Mouse (Mus musculus): ENCODE measurements around the gene Kif21b.

The Kif21b gene

GRCm38 (mm10) chr1:136130951-136131558 lies at the start of gene Kif21b:
Gene Kif21b, plus strand, starts transcription at chr1:136131389.
- peak; percentile 94 for DNase-seq (ENCODE audit: extremely low spot score, low spot score)

GRCm38 (mm10) chr1:136085988-136086685 lies 45.1 kb upstream of the Kif21b start:
- no peak for DNase-seq (ENCODE audit: extremely low spot score, low spot score)

- DNase-seq (ENCODE audit: extremely low spot score, low spot score) = no peak
Measured at GRCm38 (mm10) chr1:136089368-136090165, 41.6 kb upstream of the Kif21b start.

- no peak for DNase-seq (ENCODE audit: extremely low spot score, low spot score)
Measured at GRCm38 (mm10) chr1:136093726-136094125, 37.5 kb upstream of the Kif21b start.

GRCm38 (mm10) chr1:136094807-136095206 lies 36.4 kb upstream of the Kif21b start:
- no peak for DNase-seq (ENCODE audit: extremely low spot score, low spot score)

GRCm38 (mm10) chr1:136102094-136102493 lies 29.1 kb upstream of the Kif21b start:
- no peak for DNase-seq (ENCODE audit: extremely low spot score, low spot score)

GRCm38 (mm10) chr1:136102551-136102950 lies 28.6 kb upstream of the Kif21b start:
- DNase-seq (ENCODE audit: extremely low spot score, low spot score) = no peak

- no peak for DNase-seq (ENCODE audit: extremely low spot score, low spot score)
Measured at GRCm38 (mm10) chr1:136102981-136103380, 28.2 kb upstream of the Kif21b start.

- no peak for DNase-seq (ENCODE audit: extremely low spot score, low spot score)
Measured at GRCm38 (mm10) chr1:136103696-136104095, 27.5 kb upstream of the Kif21b start.

- no peak for DNase-seq (ENCODE audit: extremely low spot score, low spot score)
Measured at GRCm38 (mm10) chr1:136104741-136105140, 26.4 kb upstream of the Kif21b start.

GRCm38 (mm10) chr1:136109464-136109863 lies 21.7 kb upstream of the Kif21b start:
- no peak for DNase-seq (ENCODE audit: extremely low spot score, low spot score)

- DNase-seq (ENCODE audit: extremely low spot score, low spot score) = peak; percentile 60
Measured at GRCm38 (mm10) chr1:136116183-136116582, 15.0 kb upstream of the Kif21b start.

GRCm38 (mm10) chr1:136117069-136117468 lies 14.1 kb upstream of the Kif21b start:
- DNase-seq (ENCODE audit: extremely low spot score, low spot score) = no peak

GRCm38 (mm10) chr1:136118875-136119274 lies 12.3 kb upstream of the Kif21b start:
- peak; percentile 54 for DNase-seq (ENCODE audit: extremely low spot score, low spot score)

GRCm38 (mm10) chr1:136119571-136120262 lies 11.5 kb upstream of the Kif21b start:
- no peak for DNase-seq (ENCODE audit: extremely low spot score, low spot score)

GRCm38 (mm10) chr1:136120263-136120603 lies 11.0 kb upstream of the Kif21b start:
- no peak for DNase-seq (ENCODE audit: extremely low spot score, low spot score)

- DNase-seq (ENCODE audit: extremely low spot score, low spot score) = no peak
Measured at GRCm38 (mm10) chr1:136120785-136121184, 10.4 kb upstream of the Kif21b start.

GRCm38 (mm10) chr1:136122030-136122429 lies 9.2 kb upstream of the Kif21b start:
- DNase-seq (ENCODE audit: extremely low spot score, low spot score) = no peak

- DNase-seq (ENCODE audit: extremely low spot score, low spot score) = no peak
Measured at GRCm38 (mm10) chr1:136126159-136126765, 4.9 kb upstream of the Kif21b start.

- no peak for DNase-seq (ENCODE audit: extremely low spot score, low spot score)
Measured at GRCm38 (mm10) chr1:136126895-136127294, 4.3 kb upstream of the Kif21b start.

- DNase-seq (ENCODE audit: extremely low spot score, low spot score) = no peak
Measured at GRCm38 (mm10) chr1:136127856-136128255, 3.3 kb upstream of the Kif21b start.

All from neural tube, embryonic 10.5 days (tissue).